Mouse (Mus musculus): Measurements from ENCODE around the gene Mocs2. TPM values are rescaled to one million over a fixed set of nuclear protein-coding genes. Genes with fewer than 3 reads are reported as not detected.

Gene Mocs2
- total and polyA plus RNA-seq, 3 experiments: 37.4 to 59.2 TPM; not detected in 1

DNA sequence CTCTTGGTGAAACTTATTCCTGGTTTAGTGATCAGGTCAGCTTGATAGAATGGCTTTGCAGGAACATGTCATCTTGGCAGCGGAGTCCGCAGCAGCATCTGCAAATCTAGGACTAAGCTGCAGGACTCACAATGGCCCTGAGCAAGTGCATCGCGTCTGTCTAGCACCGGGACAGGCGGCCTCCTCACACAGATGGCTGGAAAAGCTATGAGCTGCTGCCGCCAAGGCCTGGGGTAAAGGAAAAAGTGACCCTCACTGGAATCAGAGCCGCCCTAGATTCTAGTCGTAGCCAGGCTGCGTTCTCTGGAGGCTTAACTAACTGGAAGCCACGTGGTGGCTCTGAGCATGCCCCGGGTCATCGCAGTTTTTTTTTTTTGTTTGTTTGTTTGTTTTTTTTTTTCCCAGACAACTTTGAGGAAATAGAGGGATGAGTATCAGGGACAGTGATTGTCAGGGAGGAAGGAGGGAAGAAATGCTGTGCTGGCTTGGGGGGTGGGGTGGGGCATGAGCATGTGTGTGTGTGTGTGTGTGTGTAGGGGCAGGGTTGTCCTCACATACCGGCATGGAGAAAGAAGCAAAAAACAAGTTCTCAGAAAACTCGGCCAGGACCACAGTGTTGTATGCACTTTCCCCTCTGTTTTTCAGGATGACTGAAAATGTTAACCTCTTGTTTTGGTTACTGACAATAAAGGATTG is 37.7 kb downstream of the Mocs2 start:
- no peak for DNase-seq (ENCODE audit: low read depth, low spot score)
- TF ChIP-seq KAT2A (conservative IDR thresholded peaks at IDR 0.05; ENCODE audit: low read depth, low read length): no peak
- TF ChIP-seq UBTF (IDR thresholded peaks at IDR 0.05; ENCODE audit: borderline replicate concordance, insufficient read depth, low read depth, low read length): no peak
- no peak for TF ChIP-seq TCF12 (IDR thresholded peaks at IDR 0.05; ENCODE audit: low read depth, low read length)
- TF ChIP-seq HCFC1 (IDR thresholded peaks at IDR 0.05; ENCODE audit: low read depth, low read length): no peak
- no peak for TF ChIP-seq JUND (IDR thresholded peaks at IDR 0.05; ENCODE audit: low read depth, low read length)
- no peak for TF ChIP-seq USF2 (IDR thresholded peaks at IDR 0.05; ENCODE audit: borderline replicate concordance in 1 of 2, insufficient read depth in 1 of 2, low read depth in 1 of 2, low read length in 2 of 2)
- no peaks in the 10 kb centered on the region for H3K4me1 ChIP-seq (ENCODE audit: control insufficient read depth in 1 of 2, insufficient read depth in 2 of 2, low read length in 2 of 2)
- no peak overlapping the region for H3K27ac ChIP-seq (ENCODE audit: control insufficient read depth, low read depth, low read length)
- H3K9ac ChIP-seq (ENCODE audit: control insufficient read depth, low read depth, low read length, poor library complexity, severe bottlenecking): no peak overlapping the region
- H3K9me3 ChIP-seq (replicated peaks; ENCODE audit: insufficient read depth, low read length): no peaks in the 10 kb centered on the region
- no peaks in the 10 kb centered on the region for H3K36me3 ChIP-seq (ENCODE audit: control insufficient read depth in 1 of 2, insufficient read depth in 2 of 2, low read length in 2 of 2)
- H3K79me2 ChIP-seq (ENCODE audit: control insufficient read depth, insufficient read depth, low read length, poor library complexity): no peaks in the 10 kb centered on the region
- no peak overlapping the region for H3K4me3 ChIP-seq (ENCODE audit: control insufficient read depth in 1 of 2, insufficient read depth in 1 of 2, low read depth in 2 of 2, low read length in 2 of 2)
- H3K27me3 ChIP-seq (ENCODE audit: control insufficient read depth in 1 of 2, insufficient read depth in 2 of 2, low read length in 2 of 2): no peaks in the 10 kb centered on the region; a peak in 1 of 4 replicates

GRCm38 (mm10) chr13:114856269-114856627 is 38.2 kb downstream of the Mocs2 start:
- TF ChIP-seq ZC3H11A (IDR thresholded peaks at IDR 0.05; ENCODE audit: low read depth, low read length): no peak
- TF ChIP-seq CTCF (IDR thresholded peaks at IDR 0.05 in 2 of 3, conservative IDR thresholded peaks at IDR 0.05 in 1 of 3; ENCODE audit: control insufficient read depth in 1 of 3, insufficient read depth in 1 of 3, low read depth in 2 of 3, low read length in 3 of 3, poor library complexity in 1 of 3, severe bottlenecking in 1 of 3): no peak
- TF ChIP-seq E2F4 (IDR thresholded peaks at IDR 0.05; ENCODE audit: borderline replicate concordance, low read depth, low read length): no peak
- no peak for TF ChIP-seq CHD2 (IDR thresholded peaks at IDR 0.05; ENCODE audit: low read length)
- no peak for TF ChIP-seq EP300 (IDR thresholded peaks at IDR 0.05; ENCODE audit: low read depth in 1 of 2, low read length in 2 of 2)
- TF ChIP-seq HCFC1 (IDR thresholded peaks at IDR 0.05; ENCODE audit: low read depth, low read length): no peak

GRCm38 (mm10) chr13:114857525-114857924 is 39.5 kb downstream of the Mocs2 start:
- no peak for TF ChIP-seq MYC (IDR thresholded peaks at IDR 0.05; ENCODE audit: low read depth, low read length)
- H3K36me3 ChIP-seq (ENCODE audit: control insufficient read depth in 1 of 2, insufficient read depth in 2 of 2, low read length in 2 of 2): no peaks in the 10 kb centered on the region
- no peak overlapping the region for H3K27ac ChIP-seq (ENCODE audit: control insufficient read depth, low read depth, low read length)
- H3K4me1 ChIP-seq (ENCODE audit: control insufficient read depth in 1 of 2, insufficient read depth in 2 of 2, low read length in 2 of 2): no peaks in the 10 kb centered on the region
- DNase-seq (ENCODE audit: low read depth, low spot score): no peak
- H3K9ac ChIP-seq (ENCODE audit: control insufficient read depth, low read depth, low read length, poor library complexity, severe bottlenecking): no peak overlapping the region
- no peaks in the 10 kb centered on the region; a peak in 1 of 4 replicates for H3K27me3 ChIP-seq (ENCODE audit: control insufficient read depth in 1 of 2, insufficient read depth in 2 of 2, low read length in 2 of 2)
- H3K9me3 ChIP-seq (replicated peaks; ENCODE audit: insufficient read depth, low read length): no peaks in the 10 kb centered on the region
- H3K79me2 ChIP-seq (ENCODE audit: control insufficient read depth, insufficient read depth, low read length, poor library complexity): no peaks in the 10 kb centered on the region
- H3K4me3 ChIP-seq (ENCODE audit: control insufficient read depth in 1 of 2, insufficient read depth in 1 of 2, low read depth in 2 of 2, low read length in 2 of 2): no peak overlapping the region

More at GRCm38 (mm10) chr13:114856269-114856627, 38.2 kb downstream of the Mocs2 start:
- H3K9ac ChIP-seq (ENCODE audit: control insufficient read depth, low read depth, low read length, poor library complexity, severe bottlenecking): no peak overlapping the region
- H3K4me3 ChIP-seq (ENCODE audit: control insufficient read depth in 1 of 2, insufficient read depth in 1 of 2, low read depth in 2 of 2, low read length in 2 of 2): no peak overlapping the region
- no peaks in the 10 kb centered on the region; a peak in 1 of 4 replicates for H3K27me3 ChIP-seq (ENCODE audit: control insufficient read depth in 1 of 2, insufficient read depth in 2 of 2, low read length in 2 of 2)
- no peaks in the 10 kb centered on the region for H3K36me3 ChIP-seq (ENCODE audit: control insufficient read depth in 1 of 2, insufficient read depth in 2 of 2, low read length in 2 of 2)
- H3K9me3 ChIP-seq (replicated peaks; ENCODE audit: insufficient read depth, low read length): no peaks in the 10 kb centered on the region
- no peak for DNase-seq (ENCODE audit: low read depth, low spot score)
- no peaks in the 10 kb centered on the region for H3K79me2 ChIP-seq (ENCODE audit: control insufficient read depth, insufficient read depth, low read length, poor library complexity)
- no peak overlapping the region for H3K27ac ChIP-seq (ENCODE audit: control insufficient read depth, low read depth, low read length)
- no peaks in the 10 kb centered on the region for H3K4me1 ChIP-seq (ENCODE audit: control insufficient read depth in 1 of 2, insufficient read depth in 2 of 2, low read length in 2 of 2)

Data from MEL (cell line).